Mouse (Mus musculus) liver, embryonic 11.5 days (tissue): ENCODE measurements at regions not wholly inside any gene's neighbourhood (a gene's known extent, or its start where the extent isn't known, plus 50 kb on each side); places are given as distances from the start of the nearest gene placed in this dataset.

Source experiments
- ATAC-seq: fragments of 200-750 bp; cut with Nextera tagmentation; replicated peaks from 2 replicates; pipeline ENCODE4 v1.8.0; 2017; ENCODE audit warnings: moderate number of reproducible peaks, mild to moderate bottlenecking, moderate TSS enrichment, moderate library complexity; ENCODE audit not compliant: low FRiP score
- DNase-seq: peaks from one replicate; pipeline ENCODE4 v3.0.0-alpha.2; 2017; ENCODE audit warnings: low spot score
- H3K27ac ChIP-seq: fragments of 300-500 bp; sonication (generic); 2 replicates; pipeline ENCODE4 v1.5.1; 2014; ENCODE audit warnings: mild to moderate bottlenecking, low read depth, low read length, control low read depth
- H3K27me3 ChIP-seq: fragments of 300-500 bp; sonication (generic); replicated peaks from 2 replicates; pipeline ENCODE4 v1.6.1; 2014; ENCODE audit warnings: low read length, mixed read lengths; ENCODE audit not compliant: control insufficient read depth, insufficient read depth
- H3K36me3 ChIP-seq: fragments of 300-500 bp; sonication (generic); 2 replicates; pipeline ENCODE4 v1.6.1; 2014; ENCODE audit warnings: mild to moderate bottlenecking, low read length, moderate library complexity, mixed read lengths; ENCODE audit not compliant: control insufficient read depth, insufficient read depth
- H3K4me1 ChIP-seq: fragments of 300-500 bp; sonication (generic); replicated peaks from 2 replicates; pipeline ENCODE4 v1.6.1; 2014; ENCODE audit warnings: low read length, mixed read lengths; ENCODE audit not compliant: control insufficient read depth, insufficient read depth
- H3K4me2 ChIP-seq: fragments of 300-500 bp; sonication (generic); 2 replicates; pipeline ENCODE4 v1.6.1; 2014; ENCODE audit warnings: mild to moderate bottlenecking, control low read depth, moderate library complexity
- H3K4me3 ChIP-seq: fragments of 300-500 bp; sonication (generic); 2 replicates; pipeline ENCODE4 v1.5.1; 2014; ENCODE audit warnings: low read depth, low read length, control low read depth
- H3K9ac ChIP-seq: fragments of 300-500 bp; sonication (generic); 2 replicates; pipeline ENCODE4 v1.6.1; 2014; ENCODE audit warnings: low read depth, low read length, control low read depth
- H3K9me3 ChIP-seq: fragments of 300-500 bp; sonication (generic); 2 replicates; pipeline ENCODE4 v1.6.1; 2016; ENCODE audit warnings: low read length, inconsistent platforms, mixed read lengths; ENCODE audit not compliant: control insufficient read depth
- WGBS: fragments of 180-500 bp; shearing (Covaris S2); extraction: QIAGEN DNeasy Blood & Tissue Kit; methylation state at CpG from one replicate; pipeline ENCODE4 v1.1.7; 2014; 5-methylcytosine and 5-hydroxymethylcytosine counted together

DNA sequence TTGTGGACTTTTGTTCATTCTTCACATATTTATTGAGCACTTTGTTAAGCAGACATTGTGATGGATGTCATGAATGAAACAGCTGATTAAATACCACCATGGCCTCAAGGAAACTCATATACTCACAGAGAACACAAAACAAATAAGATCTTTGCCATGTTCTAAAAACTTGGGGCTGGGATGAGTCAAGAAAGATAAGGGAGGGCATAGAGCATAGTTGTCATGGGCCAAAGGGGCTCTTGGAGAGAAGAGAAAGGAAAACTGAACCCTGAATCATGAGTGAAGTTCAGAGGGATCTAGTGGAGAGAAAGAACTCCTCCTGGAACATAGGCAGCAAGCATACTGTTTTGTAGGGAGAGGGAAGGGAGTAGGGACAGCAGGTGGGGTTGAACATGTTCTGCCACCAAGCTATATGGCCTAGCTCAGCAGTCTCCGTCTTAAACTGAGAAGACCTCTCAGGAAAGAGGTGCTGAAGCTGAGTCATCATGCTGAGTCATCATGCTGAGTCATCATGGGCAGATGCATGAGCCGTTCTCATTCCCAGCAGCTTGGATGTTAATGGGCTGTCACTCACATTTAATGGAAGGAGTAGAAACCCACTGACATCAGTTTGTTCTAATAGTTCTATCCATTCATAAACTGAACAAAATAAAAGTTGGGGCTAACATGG lies 69.6 kb downstream of the Cetn3 start:
- 35% methylated on average over 2 of the region's 2 CpGs for WGBS
- Histone ChIP-seq H3K9ac (no peak overlapping the region), H3K27me3 (no peaks in the 10 kb centered on the region), H3K9me3 (no peaks in the 10 kb centered on the region), H3K36me3 (no peaks in the 10 kb centered on the region), H3K27ac (peak overlapping the region; percentile 16; the same call in 1 of the 2 replicates), H3K4me2 (no peak overlapping the region), H3K4me3 (no peak overlapping the region), H3K4me1 (no peaks in the 10 kb centered on the region)
- ATAC-seq (peak; percentile 88), DNase-seq (no peak)

- Histone ChIP-seq H3K4me3 (no peak overlapping the region), H3K36me3 (no peaks in the 10 kb centered on the region), H3K4me1 (no peaks in the 10 kb centered on the region), H3K4me2 (no peak overlapping the region), H3K9ac (no peak overlapping the region), H3K27ac (no peak overlapping the region), H3K9me3 (no peaks in the 10 kb centered on the region), H3K27me3 (no peaks in the 10 kb centered on the region)
- no peak for DNase-seq
- no peak for ATAC-seq
- WGBS, result 47% methylated on average over 4 of the region's 4 CpGs
These were observed 73.2 kb downstream of the Cetn3 start for GRCm38 (mm10) chr13:81856072-81856471.

DNA sequence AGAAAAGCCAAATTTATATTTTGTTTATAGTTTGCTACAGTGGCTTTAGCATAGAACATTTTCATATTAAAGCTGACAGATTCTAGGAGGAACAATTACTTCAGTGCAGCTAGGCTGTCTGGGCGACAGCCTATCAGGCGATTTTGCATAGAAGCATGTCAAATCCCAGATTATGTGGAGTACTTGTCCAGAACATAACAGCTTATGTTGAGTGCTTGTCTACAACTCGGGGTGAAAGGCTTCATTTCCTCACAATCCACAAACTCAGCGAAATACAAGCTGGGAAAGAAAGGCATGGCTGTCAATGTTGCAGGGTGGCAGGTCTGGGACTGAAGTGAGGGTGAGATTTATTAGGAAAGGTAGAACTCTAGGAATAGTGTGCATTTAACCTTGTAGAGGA lies 77.8 kb downstream of the Cetn3 start:
- no peaks in the 10 kb centered on the region for H3K27me3 ChIP-seq
- ATAC-seq, result no peak
- no peaks in the 10 kb centered on the region for H3K9me3 ChIP-seq
- H3K4me1 ChIP-seq, result no peaks in the 10 kb centered on the region
- DNase-seq, result no peak
- no peak overlapping the region for H3K9ac ChIP-seq
- H3K4me2 ChIP-seq, result no peak overlapping the region
- H3K36me3 ChIP-seq, result no peaks in the 10 kb centered on the region
- 81% methylated on average over 4 of the region's 4 CpGs for WGBS
- H3K27ac ChIP-seq, result no peak overlapping the region
- no peak overlapping the region for H3K4me3 ChIP-seq

- Histone ChIP-seq H3K9ac (no peak overlapping the region), H3K4me2 (no peak overlapping the region), H3K4me1 (no peaks in the 10 kb centered on the region), H3K27me3 (no peaks in the 10 kb centered on the region), H3K27ac (no peak overlapping the region), H3K4me3 (no peak overlapping the region), H3K36me3 (no peaks in the 10 kb centered on the region), H3K9me3 (no peaks in the 10 kb centered on the region)
- ATAC-seq, result no peak
- 67% methylated on average over 5 of the region's 5 CpGs for WGBS
- DNase-seq, result no peak
These were observed 79.2 kb downstream of the Cetn3 start for GRCm38 (mm10) chr13:81861886-81862600.

DNA sequence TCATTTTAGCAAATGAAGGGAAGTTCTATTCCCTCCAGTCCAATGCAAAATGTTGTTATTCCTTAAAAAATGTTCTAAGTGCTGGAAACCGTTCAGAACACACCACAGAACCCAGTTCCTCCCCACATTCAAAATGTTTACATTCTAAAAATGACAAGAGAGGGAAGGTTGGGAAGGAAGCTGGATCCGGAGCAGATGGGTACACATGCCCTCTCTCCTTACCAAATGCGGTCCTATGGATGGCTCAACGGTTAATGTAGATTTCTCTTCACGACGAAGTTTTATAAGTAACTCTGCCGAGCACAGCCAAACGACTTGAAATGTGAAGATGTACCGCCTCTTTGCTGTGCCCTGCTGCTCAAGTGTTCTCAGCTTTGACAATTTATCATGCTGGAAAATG lies 88.3 kb downstream of the Cetn3 start:
- no peak for ATAC-seq
- 81% methylated on average over 9 of the region's 9 CpGs for WGBS
- H3K4me1 ChIP-seq, result no peaks in the 10 kb centered on the region

DNA sequence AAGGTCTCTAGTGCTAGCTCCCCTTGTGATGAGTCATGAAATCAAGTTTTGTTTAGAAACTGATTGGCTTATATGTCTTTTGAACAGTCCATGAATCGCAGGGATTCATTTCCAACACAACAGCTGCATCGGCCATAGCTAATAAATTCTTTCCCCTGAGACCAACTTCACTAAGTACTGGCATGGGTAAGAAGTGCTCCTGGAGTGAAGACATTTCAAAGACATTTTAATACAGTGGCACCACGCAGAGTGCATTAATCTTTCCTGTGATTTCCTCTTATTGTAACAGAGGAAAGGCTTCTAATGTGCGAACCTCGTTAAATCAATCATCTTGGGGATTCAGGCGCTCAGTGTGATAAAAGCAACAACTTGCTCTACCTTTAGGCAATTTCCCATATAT lies 103.0 kb downstream of the Cetn3 start:
- Histone ChIP-seq H3K9me3 (no peaks in the 10 kb centered on the region), H3K36me3 (no peaks in the 10 kb centered on the region), H3K9ac (no peak overlapping the region), H3K4me3 (no peak overlapping the region), H3K4me2 (no peak overlapping the region), H3K27me3 (no peaks in the 10 kb centered on the region), H3K27ac (no peak overlapping the region), H3K4me1 (no peaks in the 10 kb centered on the region)
- DNase-seq, result no peak
- WGBS, result 76% methylated on average over 6 of the region's 6 CpGs
- no peak for ATAC-seq

More for the DNA sequence above, 88.3 kb downstream of the Cetn3 start:
- no peaks in the 10 kb centered on the region for H3K9me3 ChIP-seq
- H3K4me2 ChIP-seq, result no peak overlapping the region
- no peak overlapping the region for H3K9ac ChIP-seq
- no peak for DNase-seq
- no peaks in the 10 kb centered on the region for H3K36me3 ChIP-seq
- H3K4me3 ChIP-seq, result no peak overlapping the region
- H3K27ac ChIP-seq, result no peak overlapping the region
- H3K27me3 ChIP-seq, result no peaks in the 10 kb centered on the region

DNA sequence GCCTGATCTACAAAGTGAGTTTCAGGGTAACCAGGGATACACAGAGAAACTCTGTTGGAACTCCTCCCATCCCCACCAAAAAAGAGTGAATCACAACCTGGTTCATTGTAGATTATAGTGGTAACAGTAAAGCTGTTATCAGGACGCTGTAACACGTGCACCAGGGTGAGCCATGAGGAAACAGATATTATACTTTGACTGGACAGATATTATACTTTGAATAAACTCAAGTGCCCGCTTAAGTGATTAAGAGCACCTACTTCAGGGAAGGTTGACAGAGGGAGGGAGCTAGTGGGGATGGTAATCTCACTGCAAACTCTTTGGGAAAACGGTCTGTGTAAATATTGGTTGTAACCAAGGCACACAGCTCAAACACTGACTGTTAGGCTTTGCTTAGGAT lies 147.4 kb downstream of the Cetn3 start:
- WGBS, result 62% methylated on average over 4 of the region's 4 CpGs
- ATAC-seq, result no peak

GRCm38 (mm10) chr13:81931199-81931598 lies 148.3 kb downstream of the Cetn3 start:
- Histone ChIP-seq H3K9ac (no peak overlapping the region), H3K36me3 (no peaks in the 10 kb centered on the region), H3K4me2 (no peak overlapping the region), H3K27ac (no peak overlapping the region), H3K27me3 (no peaks in the 10 kb centered on the region), H3K9me3 (no peaks in the 10 kb centered on the region), H3K4me1 (no peaks in the 10 kb centered on the region), H3K4me3 (no peak overlapping the region)
- DNase-seq (no peak), ATAC-seq (no peak)
- 83% methylated on average over 2 of the region's 2 CpGs for WGBS

More for the DNA sequence above, 147.4 kb downstream of the Cetn3 start:
- Histone ChIP-seq H3K27ac (no peak overlapping the region), H3K27me3 (no peaks in the 10 kb centered on the region), H3K4me1 (no peaks in the 10 kb centered on the region), H3K36me3 (no peaks in the 10 kb centered on the region), H3K9me3 (no peaks in the 10 kb centered on the region), H3K9ac (no peak overlapping the region), H3K4me2 (no peak overlapping the region), H3K4me3 (no peak overlapping the region)
- no peak for DNase-seq

DNA sequence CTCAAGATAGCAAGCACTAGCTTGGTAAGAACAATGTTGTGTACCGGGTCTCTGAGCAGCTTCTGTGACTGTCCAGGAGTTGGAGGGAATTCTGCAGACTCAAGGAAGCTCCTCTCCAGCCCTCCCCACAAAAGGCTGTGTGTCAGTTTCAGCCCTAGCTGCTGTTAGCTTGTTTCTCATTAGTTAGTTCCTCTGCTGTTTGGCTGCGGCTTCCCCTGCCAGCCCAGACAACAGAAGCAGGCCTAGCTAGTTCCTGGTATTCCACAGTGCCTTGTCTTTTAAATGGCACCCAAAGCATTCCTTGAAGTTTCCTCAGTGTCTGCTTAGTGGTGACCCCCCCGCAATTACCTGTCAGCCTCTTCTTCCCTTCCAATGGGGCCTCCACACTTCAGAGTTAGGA lies 154.2 kb downstream of the Cetn3 start:
- Histone ChIP-seq H3K9me3 (no peaks in the 10 kb centered on the region), H3K36me3 (no peaks in the 10 kb centered on the region), H3K9ac (no peak overlapping the region), H3K4me1 (no peaks in the 10 kb centered on the region), H3K4me3 (no peak overlapping the region), H3K27ac (no peak overlapping the region), H3K4me2 (no peak overlapping the region), H3K27me3 (no peaks in the 10 kb centered on the region)
- ATAC-seq (no peak), DNase-seq (no peak)
- 65% methylated on average over 3 of the region's 3 CpGs for WGBS
